Mouse (Mus musculus): ENCODE measurements around the gene Dpp6. TPM values are rescaled to one million over a fixed set of nuclear protein-coding genes. Genes with fewer than 3 reads are reported as not detected.

Dpp6 gene
- polyA plus RNA-seq, 2 experiments from 2014 or later = 0.46 TPM; not detected in 1

DNA sequence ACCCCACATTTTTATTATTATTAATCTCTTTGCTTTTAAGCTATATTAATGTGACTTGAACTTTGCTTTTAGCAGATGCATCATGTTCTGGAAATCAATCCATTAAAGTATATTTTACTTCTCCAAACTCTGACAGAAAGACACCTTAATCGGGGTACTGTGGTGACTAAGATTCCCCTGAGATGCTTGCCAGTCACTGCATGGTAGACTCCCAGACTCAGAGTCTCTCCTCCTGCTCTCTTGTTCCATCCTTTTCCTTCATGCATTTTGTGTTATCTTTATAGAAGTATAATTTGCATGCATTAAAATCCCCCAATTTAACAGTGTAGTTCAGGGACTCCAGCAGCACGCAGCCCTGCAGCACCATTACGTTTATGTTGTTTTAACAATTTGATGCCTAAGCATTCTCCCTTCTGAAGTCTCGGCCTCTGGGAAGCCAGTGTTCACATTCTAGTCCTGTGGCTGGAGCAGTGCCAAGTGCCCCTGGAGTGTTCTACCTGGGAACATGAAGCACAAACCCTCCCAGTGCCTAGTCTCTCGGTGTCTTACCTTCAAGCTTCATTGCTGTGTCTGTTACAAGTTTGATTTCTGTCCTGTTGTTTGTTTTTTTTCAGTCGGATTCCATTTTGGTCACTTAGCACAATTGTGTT is 153.1 kb downstream of the Dpp6 start:
- ATAC-seq = no peak

DNA sequence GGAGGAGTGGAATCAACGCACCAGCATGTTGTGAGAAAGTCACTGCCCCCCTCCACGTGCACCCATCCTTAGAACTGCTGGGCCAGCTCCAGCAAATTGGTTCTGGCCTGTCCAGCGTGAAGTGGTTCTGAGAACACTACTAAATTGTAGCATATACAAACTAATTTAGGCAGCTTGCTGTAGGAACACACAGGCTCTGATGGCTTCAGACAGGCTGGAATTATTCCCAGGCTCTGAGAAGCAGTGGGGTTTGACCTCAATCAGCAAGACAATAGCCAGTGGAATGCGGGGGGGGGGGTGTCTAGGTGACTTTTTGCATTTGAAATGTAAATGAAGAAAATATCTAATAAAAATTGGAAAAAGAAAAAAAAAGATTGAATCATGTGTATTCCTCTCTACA is 156.2 kb downstream of the Dpp6 start:
- no peak for ATAC-seq

DNA sequence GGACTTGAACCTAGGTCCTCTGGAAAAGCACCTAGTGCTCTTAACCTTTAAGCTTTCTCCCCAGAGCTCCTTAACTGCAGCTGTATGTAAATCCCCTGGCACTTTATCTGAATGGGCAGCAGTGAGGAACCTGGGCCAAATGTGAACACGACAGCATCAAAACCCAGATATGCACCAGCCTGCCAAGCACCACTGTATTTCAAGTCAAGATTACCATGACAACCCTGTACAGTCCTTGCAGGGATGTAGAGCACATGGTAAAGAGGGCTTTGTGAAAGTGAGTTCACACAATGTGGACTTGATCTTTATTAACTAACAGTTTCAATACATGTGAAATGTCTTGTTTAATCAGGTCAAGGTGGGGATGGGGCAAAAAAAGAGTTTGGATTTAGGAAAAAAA is 162.3 kb downstream of the Dpp6 start:
- ATAC-seq = no peak

DNA sequence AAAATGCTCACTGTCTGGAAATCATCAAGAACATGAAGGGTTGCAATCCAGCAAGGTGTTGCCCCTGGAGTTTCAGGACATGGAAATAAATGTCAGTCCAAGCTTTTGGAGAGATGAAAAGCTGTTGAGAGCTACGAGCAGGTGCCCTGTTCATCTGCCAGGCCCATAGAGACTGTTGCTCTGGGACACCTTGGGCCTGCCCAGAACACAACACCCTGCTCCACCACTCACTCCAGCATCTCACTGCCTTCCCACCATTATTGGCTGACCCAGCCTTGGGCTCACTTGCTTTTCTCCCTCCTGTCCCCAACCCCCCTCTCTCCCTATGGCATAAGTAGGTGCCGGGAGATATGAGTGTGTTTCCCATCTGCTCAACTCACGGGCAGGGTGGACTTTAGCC is 162.8 kb downstream of the Dpp6 start:
- no peak for ATAC-seq

DNA sequence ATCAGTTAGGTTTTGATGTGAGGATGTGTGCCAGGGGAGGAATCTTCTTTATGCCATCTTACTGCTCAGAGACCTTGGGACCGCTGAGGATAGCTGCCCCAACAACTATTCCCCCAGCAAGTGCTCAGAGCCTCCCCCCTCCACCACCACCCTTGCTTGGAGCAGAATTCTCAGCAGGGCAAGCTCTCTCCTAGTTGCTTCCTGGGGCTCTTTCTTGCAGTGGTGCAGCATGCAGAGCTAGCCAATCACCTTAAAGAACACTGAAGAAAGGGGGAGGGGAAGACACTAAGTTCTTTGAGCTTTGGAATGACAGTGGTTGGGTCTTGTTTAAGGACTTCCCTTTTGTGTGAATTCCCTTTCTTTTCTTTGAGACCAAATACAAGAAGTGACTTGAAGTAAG is 168.1 kb downstream of the Dpp6 start:
- ATAC-seq = no peak

DNA sequence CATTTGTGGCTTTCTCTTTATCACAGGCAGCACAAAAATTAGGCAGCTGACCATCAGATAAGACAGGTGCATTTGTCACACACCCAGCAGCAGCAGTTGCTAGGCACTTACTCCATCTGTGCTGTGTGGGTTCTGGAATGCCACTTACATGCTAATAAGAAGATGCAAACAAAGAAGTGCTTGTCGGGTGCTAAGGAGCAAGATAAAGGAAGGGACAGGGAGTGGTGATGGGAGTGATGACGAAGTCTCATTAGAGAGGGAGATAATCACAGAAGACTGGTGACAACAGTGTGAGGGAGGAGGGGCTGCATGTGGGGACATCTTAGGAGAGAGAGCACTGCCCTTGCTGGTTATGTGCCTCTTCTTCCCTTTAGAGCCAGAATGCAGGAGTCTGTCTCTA is 174.6 kb downstream of the Dpp6 start:
- ATAC-seq = no peak

DNA sequence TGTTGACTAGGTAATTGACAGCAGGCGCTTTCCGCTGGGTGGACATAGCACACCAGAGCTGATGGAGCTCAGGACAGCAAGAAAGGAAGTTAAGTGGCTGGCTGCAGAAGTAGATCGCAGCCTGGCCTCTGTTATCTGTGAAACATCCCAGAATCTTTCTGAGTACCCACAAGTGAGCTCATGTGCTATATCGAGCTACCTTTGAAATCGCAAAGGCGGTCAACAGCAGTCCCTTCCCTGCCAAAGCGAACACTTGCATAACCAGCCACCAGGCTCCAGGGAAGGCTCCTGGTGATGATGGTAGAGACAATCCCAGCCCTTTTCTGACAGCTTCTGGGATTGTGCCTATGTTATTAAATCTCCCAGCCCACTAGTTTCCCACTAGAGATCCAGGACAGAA is 186.5 kb downstream of the Dpp6 start:
- ATAC-seq = no peak

DNA sequence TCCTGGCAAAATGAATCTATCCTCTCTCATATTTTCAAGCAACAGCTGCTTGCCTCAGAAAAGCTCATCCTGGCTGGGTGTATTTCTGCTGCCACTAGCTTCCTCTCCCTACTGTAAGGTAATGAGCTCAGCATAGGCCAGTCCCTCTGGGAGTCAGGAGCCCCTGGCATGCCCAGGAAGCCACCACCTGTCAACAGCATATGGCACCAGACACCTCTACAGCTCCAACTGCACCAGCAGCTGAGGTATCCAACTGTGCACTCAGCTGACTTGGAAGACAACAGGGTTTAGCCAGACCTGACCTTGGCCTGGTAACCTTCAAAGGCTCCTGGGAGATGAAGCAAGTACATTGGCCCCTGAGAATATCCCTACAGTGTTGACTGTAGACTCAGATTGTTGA is 192.2 kb downstream of the Dpp6 start:
- ATAC-seq = no peak

DNA sequence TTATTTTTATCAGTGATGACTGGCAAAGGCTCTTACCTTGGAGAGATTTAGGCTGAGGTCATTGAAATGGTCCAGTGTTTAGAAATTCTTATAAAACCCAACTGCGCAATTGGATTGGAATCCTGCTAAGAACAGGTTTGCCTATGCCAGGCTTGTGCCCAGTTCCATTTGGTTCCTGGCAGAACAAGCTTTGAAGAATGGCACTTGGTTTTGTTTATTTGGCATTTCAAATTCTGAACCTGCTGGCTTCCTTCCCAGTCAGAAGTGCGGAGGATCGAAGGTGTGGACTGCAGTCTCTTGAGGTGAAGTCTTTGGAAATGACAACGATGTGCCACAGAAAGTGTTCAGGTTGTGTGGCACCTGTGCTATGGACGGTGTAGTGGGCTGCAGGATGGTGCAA is 193.6 kb downstream of the Dpp6 start:
- no peak for ATAC-seq

DNA sequence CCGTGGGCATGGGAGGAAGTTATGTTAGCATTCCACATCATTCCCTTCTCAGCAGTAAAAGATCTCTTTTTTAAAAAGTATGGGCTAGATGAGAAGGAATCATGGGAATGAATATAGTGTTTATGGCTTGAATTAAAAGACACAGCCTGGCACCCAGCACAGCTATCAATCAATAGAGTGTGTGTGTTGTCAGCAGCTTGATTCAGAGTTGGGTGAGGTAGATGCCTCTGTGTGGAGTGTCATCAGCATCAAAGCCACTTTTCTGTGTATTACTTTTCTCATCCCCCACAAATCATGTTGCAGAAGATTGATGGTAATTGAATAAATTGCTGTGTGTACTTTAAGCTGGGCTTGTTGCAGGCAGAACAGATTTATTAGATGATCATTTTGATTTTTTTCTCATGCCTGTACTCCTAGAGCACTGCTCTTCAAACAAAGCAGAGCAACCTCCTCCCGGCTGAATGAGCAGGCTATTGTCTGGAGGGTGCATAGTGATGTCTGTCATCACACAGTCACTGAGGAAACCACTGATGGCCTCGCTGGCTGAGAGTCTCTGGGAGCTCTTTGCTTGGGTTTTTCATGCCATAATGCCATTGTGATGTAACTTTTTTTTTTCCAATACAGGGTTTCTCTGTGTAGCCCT is 201.4 kb downstream of the Dpp6 start:
- ATAC-seq = no peak

DNA sequence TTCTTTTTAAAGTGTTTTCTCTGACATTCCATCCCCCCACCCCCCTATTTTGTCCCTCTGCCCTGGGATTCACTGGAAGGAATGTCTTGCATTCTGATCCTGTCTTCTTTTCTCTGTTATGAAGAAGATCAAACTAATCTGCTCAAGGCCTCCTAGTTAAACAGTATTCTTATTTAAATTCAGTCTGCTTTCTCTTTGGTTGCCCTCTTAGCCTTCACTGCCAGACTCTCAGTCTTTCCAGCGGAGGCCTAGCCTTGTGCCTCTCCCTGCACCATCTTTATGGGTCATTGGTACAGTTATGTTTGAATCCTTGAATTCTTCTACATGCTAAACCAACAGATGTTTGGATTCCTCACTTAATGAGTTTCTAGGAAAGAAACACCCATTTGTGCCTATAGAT is 211.6 kb downstream of the Dpp6 start:
- ATAC-seq = no peak

DNA sequence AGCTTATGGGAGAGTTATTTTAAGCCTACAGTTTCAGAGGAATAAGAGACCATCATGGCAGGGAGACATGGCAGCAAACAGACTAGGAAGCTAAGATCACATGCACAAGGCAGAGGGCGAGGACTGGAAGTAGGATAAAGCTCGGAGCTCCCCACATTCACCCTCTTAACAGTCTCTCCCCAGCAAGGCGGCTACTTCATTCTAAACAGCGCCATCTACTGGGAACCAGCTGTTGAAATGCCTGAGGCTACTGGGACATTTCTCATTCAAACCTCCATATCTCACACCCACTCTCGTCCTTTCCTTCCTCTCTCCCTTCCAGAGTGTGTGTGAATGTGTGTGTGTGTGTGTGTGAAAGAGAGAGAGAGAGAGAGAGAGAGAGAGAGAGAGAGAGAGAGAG is 212.8 kb downstream of the Dpp6 start:
- no peak for ATAC-seq

DNA sequence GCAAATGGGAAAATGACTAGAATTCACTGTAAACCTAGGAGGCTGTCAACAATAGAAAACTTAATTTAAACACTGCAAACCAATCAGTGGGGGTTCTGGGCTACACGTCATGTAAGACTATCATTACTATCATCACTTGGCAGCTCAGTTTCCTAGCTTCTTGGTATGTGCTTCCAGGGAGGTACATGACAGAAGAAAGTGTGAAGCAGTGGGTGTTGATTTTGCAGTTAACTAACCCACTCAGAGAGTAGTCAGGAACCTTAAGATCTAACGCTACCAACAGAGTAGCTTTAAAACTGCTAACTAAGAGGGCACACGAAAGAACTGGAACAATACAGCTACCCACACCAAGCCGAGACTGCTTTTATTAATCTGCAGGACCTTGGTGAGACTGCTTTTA is 217.9 kb downstream of the Dpp6 start:
- no peak for ATAC-seq

DNA sequence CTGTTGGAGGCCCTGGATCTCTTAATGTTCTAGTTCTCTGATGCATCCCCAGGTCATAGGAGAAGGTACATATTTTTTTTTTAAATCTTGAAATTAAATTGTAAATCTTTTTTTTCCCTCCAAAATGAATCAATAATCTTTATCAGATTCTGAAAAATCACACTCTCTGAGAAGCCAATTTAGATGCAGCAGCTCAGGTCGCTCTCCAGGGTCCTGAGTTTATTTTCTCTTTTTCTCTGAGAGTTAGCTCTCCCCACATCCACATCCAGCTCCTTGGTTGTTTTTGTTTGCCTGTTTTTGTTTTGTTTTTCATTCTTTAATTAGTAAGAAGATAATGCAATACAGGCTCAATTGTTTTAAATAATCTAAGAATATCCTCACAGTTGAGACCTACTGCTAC is 218.3 kb downstream of the Dpp6 start:
- no peak for ATAC-seq

DNA sequence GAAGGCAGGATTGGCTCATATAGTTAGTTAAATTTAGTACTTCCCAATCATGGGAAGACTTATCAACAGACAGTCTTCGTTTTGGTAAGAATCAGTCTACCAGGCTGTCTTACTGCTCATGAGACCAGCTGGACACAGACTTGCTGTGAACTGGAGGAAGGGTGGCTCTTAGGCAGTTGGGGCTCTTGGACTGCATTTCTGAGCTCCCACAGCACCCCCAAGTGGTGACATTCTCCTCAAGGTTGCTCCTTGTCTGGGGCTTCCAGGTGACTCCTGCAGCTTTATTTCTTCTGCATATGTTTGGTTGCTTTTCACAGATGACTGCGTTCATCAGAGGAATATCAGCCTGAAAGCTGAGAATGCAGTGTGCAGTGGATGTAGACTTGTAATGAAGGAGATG is 218.9 kb downstream of the Dpp6 start:
- ATAC-seq = no peak

DNA sequence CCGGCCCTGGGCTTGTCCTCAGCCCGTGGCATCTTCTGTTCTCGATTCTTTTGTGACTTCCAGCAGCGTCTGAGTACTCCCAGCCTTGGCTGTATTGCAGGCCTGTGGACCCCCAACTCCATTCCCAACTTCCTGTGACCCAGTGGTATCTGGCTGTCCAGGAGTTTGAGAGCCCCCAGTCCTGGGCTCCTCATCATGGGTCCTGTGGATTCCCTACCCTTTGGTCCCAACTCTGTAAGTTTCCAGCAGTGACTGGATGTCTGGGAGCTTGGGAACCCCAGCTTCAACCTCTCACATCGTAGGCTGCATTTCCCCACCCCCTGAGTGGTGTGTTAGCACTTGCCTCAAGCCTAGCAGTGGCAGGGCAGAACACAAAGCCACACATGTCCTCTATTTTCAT is 220.8 kb downstream of the Dpp6 start:
- no peak for ATAC-seq

DNA sequence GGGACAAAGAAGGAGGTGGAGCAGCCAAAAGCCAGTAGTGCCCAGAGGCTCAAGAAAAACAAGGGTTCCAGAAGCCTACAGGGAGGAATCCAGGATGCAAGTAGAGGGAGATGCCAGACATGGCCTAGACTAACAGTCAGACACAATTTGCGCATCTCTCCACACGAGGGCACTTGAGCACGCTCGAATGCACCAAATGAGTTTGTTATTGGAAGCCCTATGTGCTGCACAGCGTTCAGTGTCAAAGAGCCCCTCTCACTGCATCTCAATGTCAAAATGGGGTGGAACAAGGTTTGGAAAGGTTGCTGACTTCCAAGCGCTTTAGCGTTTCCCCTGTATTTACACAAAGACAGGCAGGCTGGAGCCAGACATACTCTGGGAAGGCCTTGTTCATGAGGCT is 231.2 kb downstream of the Dpp6 start:
- ATAC-seq = no peak

DNA sequence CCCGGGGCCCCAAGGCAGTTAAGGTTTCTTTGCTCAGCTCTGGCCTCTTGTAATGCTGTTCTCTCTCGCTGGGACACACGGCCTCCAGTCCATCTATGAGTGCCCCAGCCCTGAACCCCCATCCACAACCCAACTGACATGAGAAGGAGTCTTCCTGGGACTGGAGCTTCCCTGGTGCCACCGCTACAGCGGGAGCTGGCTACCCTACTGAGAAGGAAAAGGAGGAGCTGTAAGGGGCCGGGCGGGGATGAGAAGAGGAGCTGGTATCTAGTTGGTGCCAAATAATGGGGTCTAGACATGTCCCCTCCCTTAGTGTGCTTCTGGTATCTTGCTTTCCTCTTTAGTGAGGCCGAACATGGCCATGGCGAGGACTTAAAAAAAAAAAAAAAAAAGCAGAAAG is 231.9 kb downstream of the Dpp6 start:
- no peak for ATAC-seq

DNA sequence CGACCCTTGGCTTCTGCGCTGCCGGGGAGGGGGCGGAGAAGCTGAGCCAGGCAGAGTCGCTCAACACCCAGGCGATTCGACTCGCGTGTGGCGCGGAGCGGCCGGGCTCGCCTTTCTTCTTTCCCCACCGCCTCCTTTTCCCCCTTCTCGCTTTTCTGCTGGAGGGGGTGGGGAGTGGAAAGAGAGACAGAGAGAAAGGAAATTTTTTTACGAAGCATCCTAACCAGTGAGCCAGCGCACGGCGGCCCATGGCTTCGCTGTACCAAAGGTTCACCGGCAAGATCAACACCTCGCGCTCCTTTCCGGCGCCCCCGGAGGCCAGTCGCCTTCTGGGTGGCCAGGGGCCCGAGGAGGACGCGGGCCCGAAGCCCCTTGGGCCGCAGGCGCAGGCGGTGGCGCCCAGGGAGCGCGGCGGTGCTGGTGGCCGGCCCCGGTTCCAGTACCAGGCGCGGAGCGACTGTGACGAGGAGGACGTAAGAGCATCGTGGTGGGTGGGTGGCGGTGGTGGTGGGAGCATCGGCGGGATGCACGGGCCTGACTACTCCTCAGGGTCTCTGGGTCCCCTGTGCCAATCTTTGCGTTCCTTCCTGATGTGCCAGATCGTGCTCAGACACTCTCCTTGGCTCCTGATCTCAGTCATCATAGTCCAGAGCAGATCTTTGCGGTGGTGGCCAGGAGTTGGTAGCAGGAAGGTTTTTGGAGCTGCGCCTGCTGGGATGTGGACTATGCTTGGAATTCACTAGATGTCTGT is 232.5 kb downstream of the Dpp6 start:
- no peak for ATAC-seq

DNA sequence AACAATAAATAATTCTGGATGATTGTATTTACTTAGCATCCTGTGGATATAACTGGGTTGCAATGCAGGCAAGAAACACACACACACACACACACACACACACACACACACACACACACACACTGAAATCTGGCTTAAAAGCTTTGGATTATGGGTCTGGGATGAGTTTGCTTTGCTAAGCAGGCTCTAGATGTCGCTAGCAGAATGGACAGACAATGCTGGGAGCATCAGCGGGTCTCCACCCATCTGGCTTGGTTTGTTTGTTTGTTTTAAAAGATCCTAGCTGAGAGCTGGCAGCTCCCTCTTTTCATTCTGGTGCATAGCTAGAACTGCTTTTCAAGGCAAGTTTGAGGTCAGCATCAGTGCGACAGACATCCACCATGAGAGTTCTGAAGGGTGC is 234.2 kb downstream of the Dpp6 start:
- no peak for ATAC-seq

DNA sequence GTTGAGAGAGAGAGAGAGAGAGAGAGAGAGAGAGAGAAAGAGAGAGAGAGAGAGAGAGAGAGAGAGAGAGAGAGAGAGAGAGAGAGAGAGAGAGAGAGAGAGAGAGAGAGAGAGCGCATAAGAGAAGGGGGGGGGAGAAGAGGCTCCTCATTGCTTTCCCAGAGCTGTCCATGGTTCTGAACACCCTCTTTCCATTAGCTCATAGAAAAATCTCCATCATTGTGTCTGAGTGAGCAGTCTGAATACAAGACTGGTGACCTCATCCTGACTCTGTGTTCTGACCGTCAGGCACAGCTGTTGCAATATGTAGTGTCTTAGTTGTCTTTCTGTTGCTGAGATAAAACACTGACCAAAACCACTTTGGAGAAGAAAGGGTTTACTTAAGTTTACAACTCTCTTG is 235.4 kb downstream of the Dpp6 start:
- ATAC-seq = no peak

DNA sequence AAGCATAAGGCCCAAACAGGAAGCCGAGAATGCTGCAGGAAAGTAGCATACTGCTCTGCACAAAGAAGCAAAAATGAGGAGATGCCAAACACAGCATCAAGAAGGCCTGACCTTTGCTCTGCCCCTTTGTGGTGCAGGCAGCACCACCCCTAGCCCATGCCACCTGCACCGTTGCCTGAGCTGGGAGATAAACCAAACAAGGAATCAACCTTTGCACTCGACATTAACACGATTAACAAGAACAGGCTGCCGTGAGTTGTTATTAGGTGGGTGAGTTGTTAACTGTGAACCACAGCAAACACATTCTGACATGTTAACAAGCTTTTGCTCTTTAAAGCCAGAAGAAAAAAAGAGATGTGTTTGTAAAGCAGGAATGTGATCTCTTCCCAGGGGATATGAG is 239.4 kb downstream of the Dpp6 start:
- no peak for ATAC-seq

DNA sequence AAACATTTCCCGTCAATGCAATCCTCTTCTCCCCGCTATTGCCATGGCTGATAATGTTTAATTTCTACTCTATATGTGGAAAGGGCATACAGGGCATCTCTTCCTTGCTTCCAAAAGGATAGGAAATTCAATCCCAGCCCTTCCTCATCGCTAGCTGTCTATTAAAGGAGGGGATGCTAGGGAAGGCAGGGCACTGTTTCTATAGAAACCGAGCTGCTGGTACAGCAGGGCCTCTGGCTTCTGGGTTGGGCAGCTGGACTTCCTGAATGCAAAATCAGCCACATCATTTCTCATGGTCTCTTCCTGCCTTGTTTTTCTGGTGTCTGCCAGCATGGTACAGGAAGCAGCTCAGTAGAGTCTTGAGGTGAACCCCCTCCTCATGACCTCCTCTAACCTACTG is 243.1 kb downstream of the Dpp6 start:
- ATAC-seq = no peak

DNA sequence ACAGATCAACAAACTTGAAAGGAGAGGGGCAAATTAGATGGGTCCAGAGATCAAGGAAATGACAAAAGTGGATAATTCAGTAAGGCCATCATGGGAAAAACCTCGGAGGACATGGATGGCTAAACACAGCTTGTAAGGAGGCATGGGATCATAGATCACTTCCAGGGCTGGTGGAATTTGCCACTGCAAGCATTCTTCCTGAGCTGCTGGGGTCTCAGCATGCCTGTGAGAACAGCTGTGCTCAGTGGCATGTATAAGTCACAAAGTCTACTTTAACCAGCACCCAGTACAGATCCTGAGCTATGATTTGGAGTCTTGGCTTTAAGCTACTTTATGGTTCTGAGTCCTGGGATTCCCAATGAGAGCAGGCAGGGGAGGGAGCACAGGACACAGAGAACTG is 246.9 kb downstream of the Dpp6 start:
- no peak for ATAC-seq
